Mouse (Mus musculus) embryo, embryonic 9.5 days (tissue): Measurements from ENCODE around the gene Hexim2.

Experiments
- DNase-seq: peaks from one replicate; pipeline ENCODE4 v3.0.0-alpha.2; 2017; ENCODE audit errors: extremely low spot score

The Hexim2 gene

DNA sequence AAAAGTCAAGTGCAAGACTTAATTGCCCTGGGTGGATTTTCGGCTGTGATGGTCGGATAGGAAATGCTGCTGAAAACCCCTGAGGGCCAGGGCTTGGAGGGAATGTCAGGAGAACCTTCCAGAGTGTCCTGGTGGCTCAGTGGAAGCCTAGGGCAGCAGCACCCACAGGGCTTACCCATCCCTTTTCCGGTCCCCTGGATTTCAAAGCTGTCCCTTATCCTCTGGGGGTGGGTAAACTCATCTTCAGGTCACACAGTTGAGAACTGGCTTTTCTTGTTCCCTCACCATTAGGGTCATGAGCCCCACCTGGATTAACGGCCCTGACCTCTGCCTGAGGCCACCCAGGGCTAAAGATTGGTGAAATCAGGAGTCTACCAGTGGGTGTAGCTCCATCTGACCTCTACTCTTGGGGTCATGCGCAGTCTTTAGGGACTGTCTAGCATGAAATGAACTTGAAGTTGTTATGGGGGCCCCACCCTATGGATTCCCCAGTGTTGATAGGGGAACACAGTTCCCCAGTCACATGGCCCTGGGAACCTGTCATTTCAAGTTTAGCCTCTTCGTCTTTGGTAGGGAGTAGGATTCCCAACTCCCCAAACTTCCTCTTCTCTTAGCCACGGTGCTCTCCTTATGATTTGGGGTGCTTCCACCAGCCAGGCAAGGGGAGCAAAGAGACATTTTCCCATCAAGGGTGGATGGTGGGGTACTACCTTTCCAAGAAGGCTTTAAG, 41.0 kb downstream of the Hexim2 start:
- no peak for DNase-seq

DNA sequence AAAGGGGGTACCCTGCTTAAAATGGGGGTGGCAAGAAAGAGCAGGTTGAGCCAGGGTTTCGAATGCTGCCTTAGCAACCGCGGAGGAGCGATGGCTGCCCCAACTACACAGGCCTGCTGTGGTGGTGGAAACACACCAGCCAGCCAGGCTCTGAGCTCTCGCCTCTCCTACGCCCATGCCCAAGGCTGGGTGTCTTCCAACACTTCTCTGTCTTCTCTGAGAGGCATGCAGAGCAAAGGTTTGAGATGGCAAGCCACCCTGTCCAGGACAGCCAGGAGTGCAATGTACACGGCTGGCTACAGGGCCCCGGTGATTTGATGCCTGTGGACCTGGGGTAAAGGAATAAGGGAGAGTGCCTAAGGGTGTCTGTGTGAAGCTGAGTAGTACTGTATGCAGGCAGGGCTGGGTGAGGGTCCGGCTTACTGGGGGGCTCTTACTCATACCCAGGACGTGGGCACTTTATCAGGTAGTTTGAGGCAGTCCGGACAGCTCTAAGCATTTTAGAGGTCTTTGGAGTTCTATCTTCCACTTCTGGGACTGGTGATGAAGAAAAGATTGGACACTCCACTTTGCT, 41.6 kb downstream of the Hexim2 start:
- DNase-seq, result no peak

DNA sequence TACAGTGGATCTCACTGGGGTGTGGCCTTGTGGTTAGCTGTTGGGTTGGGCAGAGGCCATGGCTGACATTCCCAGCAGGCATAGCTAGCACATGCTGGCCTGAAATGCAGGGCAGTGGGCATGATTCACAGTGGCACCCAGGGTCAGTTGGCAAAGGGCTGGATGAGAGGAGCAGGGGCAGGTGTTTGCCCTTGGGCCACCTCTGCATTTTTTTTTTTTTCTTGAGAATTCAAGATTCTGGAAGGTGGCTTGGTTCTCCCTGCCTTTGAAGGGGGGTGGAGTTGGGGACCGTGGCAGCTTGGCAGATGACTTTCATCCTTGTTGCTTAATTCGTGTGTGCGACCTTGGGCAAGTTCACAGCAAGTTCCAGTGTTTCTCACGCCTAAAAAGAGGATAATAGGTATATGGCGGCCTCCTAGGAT, 42.2 kb downstream of the Hexim2 start:
- no peak for DNase-seq

DNA sequence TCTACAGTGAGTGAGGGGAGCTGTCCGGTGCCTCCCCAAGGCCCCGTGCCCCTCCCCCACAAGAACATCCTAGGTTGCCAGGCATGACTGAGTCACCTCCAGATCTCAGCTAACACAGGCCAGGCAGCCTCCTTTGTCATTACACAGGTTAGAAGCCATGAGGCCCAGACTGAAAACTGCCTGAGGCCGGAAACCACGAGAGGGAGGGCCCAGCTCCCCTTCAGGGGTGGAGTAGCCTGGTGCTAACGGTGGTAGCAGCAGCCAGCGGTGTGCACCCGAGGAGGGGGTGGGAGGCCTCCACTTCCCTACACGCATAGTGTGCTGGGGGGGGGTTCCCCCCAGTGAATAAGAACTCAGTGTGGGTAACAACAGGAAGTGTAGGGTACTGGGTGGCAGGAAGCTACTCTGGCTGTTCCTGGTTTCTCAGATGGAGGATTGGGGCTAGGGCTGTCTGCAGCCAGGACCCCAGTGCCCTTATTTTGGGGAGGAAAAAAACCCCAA, 42.7 kb downstream of the Hexim2 start:
- no peak for DNase-seq

DNA sequence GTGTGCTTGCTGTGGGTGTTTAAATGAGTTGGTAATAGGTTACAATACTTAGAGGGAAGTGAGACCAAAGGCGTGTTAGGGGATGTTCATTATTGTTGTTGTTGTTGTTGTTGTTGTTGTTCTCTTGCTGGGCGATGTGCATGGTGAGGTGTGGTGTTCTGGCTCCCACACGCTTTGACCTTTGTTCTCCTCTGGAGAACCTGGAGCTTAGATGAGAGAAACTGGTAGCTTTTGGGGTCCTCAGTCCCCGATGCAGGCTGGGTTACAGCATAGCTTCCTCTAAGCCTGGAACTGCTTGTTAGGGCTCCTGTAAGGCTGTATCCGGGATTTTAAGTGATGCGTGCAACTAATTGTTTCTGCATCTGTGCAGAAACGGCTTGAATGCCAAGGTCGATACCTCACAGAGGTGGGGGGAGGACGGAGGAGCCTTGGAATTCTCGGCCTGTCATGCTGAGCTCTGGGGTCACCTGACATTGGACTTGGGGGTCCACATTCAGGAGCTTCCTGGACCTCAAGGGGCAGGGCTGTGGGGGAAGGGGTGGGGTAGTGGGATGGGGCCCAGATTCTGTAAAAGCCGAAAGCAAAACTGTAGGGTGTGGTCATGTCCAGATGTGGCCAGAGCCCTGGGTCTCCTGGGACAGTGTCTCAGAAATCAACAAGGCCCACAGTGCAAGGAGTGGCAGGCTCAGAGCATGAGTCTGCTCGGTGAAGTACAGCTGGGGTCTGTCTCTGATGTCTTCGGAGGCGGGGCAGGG, 43.6 kb downstream of the Hexim2 start:
- no peak for DNase-seq

DNA sequence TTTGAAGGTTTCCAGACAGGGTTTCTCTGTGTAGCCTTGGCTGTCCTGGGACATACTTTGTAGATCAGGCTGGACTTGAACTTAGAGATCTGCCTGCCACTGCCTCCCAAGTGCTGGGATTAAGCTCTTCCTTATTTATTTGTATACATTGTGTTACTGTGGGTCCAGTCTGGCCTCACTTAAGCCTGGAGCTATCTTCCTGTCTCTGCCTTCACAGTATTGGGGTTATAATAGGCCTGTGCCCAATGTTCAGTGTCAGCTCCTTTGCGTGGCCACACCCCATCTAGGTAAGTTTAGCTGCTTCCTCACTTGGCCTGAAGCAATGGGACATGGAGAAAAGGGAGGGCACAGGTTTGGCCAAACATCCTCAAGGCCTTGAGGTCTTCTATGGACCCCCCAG, 44.3 kb downstream of the Hexim2 start:
- DNase-seq, result no peak

DNA sequence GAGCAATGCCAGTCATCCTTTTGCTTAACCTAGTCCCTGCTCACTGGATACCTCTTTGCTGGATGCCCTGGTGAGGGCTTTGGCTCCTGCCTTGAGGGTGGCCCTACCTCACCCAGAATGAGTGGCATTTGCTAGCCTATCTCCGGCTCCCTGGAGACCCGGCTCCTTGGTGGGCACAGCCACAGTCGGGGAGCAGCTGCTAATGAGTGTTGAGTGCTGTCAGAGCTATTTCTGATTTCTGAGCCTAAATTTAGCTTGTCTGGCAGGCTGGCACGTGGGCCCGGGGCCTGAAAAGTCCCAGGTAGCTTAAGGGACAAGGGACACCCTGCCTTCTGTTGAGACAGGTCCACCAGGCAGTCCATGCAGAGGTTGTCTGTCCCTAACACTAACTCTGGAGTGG, 45.0 kb downstream of the Hexim2 start:
- DNase-seq, result no peak

DNA sequence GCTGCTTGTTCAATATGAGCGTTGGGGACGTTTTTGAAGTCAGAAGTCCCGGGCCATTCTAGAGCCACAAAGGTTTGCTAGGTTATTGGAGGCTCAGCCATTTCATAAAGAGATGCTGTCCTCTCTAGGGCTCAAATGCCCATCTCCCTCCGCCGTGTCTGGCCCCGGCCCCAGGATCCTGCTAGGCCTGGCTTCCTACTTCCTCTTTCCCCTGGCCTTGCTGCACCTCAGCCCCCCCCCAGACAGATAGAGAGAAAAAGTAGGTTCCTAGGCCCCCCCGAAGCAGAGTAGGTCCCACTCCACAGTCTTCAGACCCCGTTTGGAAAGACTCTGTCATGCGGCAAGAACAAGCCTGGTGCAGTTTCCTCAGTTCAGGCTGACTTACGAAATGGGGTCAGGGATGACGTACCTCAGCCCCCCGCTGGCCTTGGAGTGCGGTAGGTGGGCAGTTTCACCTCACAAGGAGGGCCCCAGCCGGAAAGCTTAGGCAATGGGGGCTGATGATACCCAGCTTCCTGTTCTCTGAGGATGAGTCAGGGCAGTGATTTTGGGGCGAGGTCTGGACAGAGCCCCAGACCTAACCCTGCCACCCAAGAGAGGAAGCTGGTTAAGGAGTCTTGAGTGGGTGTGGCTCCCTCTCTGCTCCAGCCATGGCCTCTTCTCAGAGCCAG, 45.7 kb downstream of the Hexim2 start:
- DNase-seq, result no peak

DNA sequence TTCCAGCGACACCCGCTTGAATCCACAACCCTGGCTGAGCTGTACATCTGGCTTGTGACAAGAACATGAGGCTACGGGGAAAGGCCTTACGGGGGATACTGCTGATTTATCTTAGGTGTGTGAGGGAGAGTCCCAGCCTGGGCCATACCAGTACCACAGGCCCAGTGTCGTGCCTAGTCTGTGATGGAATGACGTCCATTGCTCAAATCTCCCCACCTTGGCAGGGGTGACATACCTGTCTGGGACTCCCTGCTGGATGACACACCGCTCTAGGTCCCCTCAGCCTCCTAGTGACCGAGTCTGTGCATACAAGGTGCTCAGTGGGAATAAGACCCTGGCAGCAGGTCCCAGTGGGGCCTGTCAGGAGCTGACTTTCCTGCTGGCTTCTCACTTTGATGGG, 46.5 kb downstream of the Hexim2 start:
- no peak for DNase-seq

DNA sequence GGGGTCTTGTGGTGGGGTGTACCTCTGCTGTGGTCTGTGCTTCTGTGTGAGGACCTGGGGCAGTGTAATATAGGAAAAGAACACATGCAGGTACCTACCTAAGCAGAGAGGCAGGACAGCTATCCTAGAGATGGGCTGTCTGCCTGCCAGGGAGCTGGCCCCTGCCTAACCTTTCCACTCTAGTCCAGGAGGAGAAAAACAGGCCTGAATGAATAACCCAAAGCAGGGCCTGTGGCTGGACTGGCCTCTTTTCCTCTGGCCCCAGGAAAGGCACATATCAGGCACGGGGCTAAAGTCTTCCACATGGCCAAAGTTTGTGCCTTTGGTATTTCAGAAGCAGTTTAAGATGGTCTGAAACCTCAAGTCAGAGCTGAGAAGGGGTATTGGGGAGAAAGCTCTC, 48.2 kb downstream of the Hexim2 start:
- DNase-seq, result no peak

DNA sequence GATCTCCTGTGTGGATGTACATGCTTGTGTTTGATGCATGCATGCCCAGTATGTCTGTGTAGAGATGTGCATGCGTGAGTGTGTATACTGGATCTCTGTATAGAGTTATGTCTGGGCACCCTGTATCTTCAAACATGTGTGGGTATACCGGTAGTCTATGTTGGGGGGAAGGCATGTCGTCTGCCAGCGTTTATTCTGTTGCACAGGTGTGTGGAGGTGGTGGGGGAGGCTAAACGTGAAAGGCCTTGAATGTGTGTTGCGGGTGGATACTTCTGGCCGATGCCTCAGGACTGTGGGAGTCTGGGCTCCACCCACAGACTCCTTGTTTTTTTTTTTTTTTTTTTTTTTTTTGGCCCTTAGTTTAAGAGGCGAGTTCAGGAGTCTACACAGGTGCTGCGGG, 49.1 kb downstream of the Hexim2 start:
- DNase-seq, result no peak

DNA sequence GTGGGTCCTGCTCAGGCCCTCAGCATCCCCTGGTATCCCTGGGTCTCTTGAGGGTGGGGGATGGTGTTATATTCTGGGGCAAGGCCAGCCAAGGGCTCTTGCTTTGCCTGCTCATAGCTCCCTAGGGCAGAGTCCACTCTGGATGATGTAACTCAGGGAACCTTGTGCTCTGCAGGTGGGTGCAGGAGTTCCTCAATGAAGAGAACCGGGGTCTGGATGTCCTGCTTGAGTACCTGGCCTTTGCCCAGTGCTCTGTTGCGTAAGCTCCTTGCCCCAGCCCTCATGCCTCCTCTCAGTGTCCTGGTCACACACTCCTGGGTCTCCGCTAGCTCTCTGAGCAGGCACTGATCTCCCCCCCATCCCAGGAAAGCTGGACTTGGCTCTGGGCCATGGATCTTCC, 49.7 kb downstream of the Hexim2 start:
- no peak for DNase-seq

DNA sequence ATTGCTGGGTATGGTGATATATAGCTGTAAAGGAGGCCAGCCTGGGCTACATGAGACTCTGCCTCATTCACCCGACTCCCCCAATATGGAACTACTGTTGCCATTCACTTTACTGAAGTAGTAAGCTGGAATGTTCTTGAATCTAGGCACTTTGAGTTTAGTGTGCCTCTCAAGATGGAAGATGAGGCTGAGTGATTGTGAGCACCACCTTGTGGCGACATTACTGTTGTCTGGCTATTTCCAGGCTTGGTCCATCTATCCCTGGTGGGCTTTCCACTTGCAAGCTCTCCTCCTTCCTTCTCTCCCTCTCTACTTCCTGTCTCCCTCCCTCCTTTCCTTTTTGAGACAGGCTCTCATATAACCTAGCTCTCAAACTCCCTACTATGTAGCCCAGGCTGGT, 52.7 kb downstream of the Hexim2 start:
- DNase-seq, result peak; percentile 30
